Mouse (Mus musculus) gastrocnemius, postnatal 14 days (tissue): Measurements from ENCODE around the gene Bbip1. TPM values are rescaled to one million over a fixed set of nuclear protein-coding genes. Genes with fewer than 3 reads are reported as not detected.

Source experiments
- DNase-seq: peaks from one replicate; pipeline ENCODE4 v3.0.0; 2021; ENCODE audit warnings: mixed read lengths
- intact Hi-C: fragments of 180-260 bp; cut with DNase I; formaldehyde crosslinking; loops from one replicate; pipeline ENCODE4 v1.15.1; 2025; ENCODE audit warnings: low total_unique reads
- total RNA-seq, 2 experiments: library from RNA; stranded (reverse); gene quantifications; 2 replicates each; pipeline ENCODE4 v1.2.3; 2021

Bbip1 gene
- total RNA-seq, 2 experiments from 2014 or later, result 33.5 to 34.6 TPM

DNA sequence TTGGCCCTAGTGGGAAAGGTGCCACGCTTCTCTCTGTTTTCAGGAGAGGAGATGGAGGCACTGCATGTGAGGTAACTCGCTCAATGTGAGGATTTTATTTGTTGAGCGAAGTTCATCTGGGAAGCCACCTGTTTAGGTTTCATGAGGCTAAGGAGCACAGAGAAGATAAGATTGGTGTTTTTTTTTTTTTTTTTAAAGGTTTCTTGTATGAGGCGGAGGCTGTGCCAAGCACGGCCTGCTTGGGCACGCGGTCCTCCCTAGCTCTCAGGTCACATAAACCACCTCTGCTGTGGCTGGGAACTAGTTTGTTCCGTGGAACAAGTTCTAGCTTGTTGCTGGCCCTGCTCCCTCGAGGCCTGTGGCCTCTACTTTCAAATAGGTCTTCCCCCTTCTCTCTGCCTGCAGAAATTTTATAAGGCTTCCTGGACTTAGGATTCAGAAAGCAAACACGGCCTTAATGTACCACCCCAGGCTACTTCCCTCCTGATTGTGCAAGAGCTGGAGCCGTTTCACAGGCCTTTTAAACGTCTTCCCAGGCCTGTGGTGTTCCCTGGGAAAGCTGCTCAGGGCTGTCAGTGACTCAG is 49.8 kb downstream of the Bbip1 start:
- no peak for DNase-seq
- intact Hi-C loops, result no loop called here

- intact Hi-C loops, result no loop called here
- DNase-seq, result peak; percentile 68
Measured at GRCm38 (mm10) chr19:53893711-53894171, 50.7 kb downstream of the Bbip1 start.

DNA sequence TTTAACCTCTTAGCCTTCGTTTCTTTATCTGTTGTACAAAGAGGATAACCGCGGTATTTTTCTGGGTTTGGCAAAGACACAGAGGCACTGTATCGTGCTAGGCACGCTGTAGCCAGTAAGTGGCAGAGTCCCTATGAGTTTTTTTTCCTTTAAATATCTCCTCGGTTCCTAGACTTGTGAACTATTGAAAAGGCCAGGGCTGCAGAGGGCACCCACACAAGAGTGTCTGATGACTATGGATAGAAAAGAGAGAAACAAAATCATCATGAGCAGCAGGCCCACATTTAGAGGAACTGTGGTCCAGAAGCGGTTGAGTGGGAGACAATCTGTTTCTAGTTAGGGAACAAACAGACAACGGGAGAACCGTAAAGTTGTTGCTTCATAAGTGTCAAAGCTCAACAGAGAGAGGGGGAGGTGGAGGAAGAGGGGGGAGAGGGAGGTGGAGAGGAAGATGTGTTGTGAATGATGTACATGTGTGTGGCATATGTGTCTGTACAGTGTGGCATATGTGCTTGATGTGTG is 51.5 kb downstream of the Bbip1 start:
- no peak for DNase-seq
- intact Hi-C loops, result no loop called here

GRCm38 (mm10) chr19:53892061-53892460 is 52.4 kb downstream of the Bbip1 start, which contains the start of gene Pdcd4:
Gene Pdcd4 (plus strand): TSS chr19:53892231.
- DNase-seq, result no peak
- intact Hi-C loops, result no loop called here

DNA sequence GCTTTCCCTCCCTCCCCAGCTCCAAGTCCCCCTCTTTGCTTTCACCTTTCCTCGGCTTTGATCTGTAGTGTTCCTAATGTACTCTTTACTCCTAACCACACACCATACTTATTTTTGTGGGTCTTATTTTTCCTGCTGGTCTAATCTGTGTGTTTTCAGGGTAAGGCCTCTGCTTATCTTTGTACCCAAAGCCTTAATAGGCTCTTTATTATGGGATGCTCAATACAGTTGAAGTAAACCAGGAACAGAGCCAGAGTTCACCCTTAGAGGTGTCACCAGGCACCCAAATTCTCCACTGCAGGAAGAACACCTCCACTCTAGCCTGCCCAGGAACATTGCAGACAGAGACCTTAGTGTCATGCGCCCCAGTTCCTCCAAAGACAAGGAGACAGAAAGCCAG is 52.9 kb downstream of the Bbip1 start:
- no peak for DNase-seq
- intact Hi-C loops, result no loop called here

- intact Hi-C loops, result no loop called here
Measured at GRCm38 (mm10) chr19:53890781-53891251, 53.6 kb downstream of the Bbip1 start.

GRCm38 (mm10) chr19:53890274-53890673 is 54.2 kb downstream of the Bbip1 start:
- DNase-seq, result no peak
- intact Hi-C loops, result no loop called here

More at GRCm38 (mm10) chr19:53890781-53891251, 53.6 kb downstream of the Bbip1 start:
- no peak for DNase-seq

- intact Hi-C loops, result no loop called here
- no peak for DNase-seq
Measured at GRCm38 (mm10) chr19:53889555-53889954, 54.9 kb downstream of the Bbip1 start.

- intact Hi-C loops, result no loop called here
- DNase-seq, result no peak
Measured at GRCm38 (mm10) chr19:53888331-53888730, 56.1 kb downstream of the Bbip1 start.

DNA sequence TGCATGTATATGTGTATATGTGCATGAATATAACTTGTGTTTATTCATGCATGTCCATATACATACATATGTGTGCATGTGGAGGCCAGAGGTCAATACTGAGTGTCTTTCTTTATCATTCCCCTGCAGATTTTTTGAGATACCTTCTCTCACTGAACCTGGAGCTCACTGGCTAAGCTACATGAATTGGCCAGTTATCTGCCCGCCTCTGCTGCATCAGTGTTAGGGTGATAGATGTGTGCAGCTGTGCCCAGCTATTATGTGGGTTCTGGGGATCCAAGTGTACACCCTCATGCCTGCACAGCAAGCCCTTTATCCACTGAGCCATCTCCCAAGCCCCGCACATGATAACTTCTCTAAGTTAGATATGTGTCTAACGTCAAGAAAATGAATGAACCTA is 56.6 kb downstream of the Bbip1 start:
- intact Hi-C loops, result no loop called here
- no peak for DNase-seq

DNA sequence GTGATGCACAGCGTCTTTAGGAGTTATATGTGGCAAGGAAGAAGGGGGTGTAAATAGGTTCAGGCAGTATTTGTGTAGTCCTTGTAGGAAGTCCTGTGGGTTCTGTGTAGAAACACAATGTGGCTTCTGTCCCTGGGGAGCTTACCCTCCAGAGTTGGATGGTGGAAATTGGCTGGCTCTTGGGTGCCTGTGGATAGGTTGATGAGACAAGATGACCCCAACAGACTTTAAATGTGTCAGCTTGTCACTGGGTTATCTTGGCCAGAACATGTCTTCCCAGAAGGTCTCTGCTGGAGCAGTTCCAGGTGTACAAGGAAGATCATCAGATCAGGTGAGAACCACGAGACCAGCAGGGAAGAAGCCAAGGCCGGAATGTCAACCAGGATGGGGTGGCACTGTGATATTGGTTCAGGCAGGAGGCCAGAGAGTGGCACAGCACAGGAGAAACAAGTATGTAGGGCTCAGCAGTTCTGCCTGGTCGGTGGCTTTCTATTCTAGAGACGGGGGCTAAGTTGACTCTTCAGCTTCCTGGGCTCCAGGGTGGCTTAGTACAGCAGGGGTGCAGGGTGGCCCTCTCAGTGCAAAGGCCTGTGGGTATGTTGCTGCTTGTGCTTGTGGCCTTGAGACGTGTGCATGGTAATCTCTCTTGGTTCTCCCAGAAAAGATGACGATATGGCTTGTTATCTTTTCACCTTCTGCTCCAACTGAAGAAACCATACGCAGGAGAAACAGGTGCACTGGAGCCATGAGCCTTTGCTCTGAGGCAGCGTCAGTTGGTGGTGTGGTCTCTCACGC is 57.7 kb downstream of the Bbip1 start:
- intact Hi-C loops, result no loop called here

GRCm38 (mm10) chr19:53885450-53885849 is 59.0 kb downstream of the Bbip1 start:
- intact Hi-C loops, result no loop called here
- no peak for DNase-seq

More for the DNA sequence above, 57.7 kb downstream of the Bbip1 start:
- no peak for DNase-seq

GRCm38 (mm10) chr19:53881786-53882185 is 62.6 kb downstream of the Bbip1 start:
- no peak for DNase-seq

GRCm38 (mm10) chr19:53880460-53880859 is 64.0 kb downstream of the Bbip1 start:
- no peak for DNase-seq
- intact Hi-C loops, result no loop called here

More at GRCm38 (mm10) chr19:53881786-53882185, 62.6 kb downstream of the Bbip1 start:
- intact Hi-C loops, result no loop called here

Other genes starting within 250 kb of the Bbip1 start
- gene Pdcd4, start 52.4 kb downstream of the Bbip1 start, total RNA-seq, result 10 to 100 TPM; 20.6 to 22.4 TPM
- 10 to 100 TPM; 21.9 to 24.3 TPM for gene Shoc2, start 321 bp downstream of the Bbip1 start, total RNA-seq
- gene Adra2a, start 99.5 kb upstream of the Bbip1 start, total RNA-seq, result 1 to 10 TPM in 1 of 2 experiments, under 1 TPM in 1; 0.78 to 1.2 TPM